Mouse (Mus musculus) neutrophil, adult 5-6 weeks (primary cell): ENCODE measurements around the gene Sh3rf3. TPM values are rescaled to one million over a fixed set of nuclear protein-coding genes. Genes with fewer than 3 reads are reported as not detected.

ENCODE experiments used
- ATAC-seq: fragments of 151-379, 151-347 bp; 2 replicates; pipeline ENCODE4 v1.8.0; 2017; ENCODE audit warnings: mild to moderate bottlenecking, moderate TSS enrichment; ENCODE audit not compliant: insufficient number of reproducible peaks, poor library complexity, low FRiP score, severe bottlenecking; ENCODE audit errors: extremely low read depth
- total RNA-seq: library from RNA; stranded (forward); fragments of 200-1000 nt; gene quantifications from 2 replicates; pipeline ENCODE4 v1.2.3, GENCODE M21; 2017

Gene Sh3rf3
- total RNA-seq, 1 experiment from 2014 or later = not detected

- ATAC-seq = no peak
Measured at GRCm38 (mm10) chr10:59117555-59117954, 304.4 kb downstream of the Sh3rf3 start.

GRCm38 (mm10) chr10:59119001-59119400 is 305.8 kb downstream of the Sh3rf3 start:
- no peak for ATAC-seq

GRCm38 (mm10) chr10:59119811-59120210 is 306.7 kb downstream of the Sh3rf3 start:
- no peak for ATAC-seq

GRCm38 (mm10) chr10:59125497-59125896 is 312.3 kb downstream of the Sh3rf3 start:
- ATAC-seq = no peak

GRCm38 (mm10) chr10:59127637-59128036 is 314.5 kb downstream of the Sh3rf3 start:
- no peak for ATAC-seq

- ATAC-seq = no peak
Measured at GRCm38 (mm10) chr10:59131926-59132628, 318.9 kb downstream of the Sh3rf3 start.

- no peak for ATAC-seq
Measured at GRCm38 (mm10) chr10:59133478-59134009, 320.4 kb downstream of the Sh3rf3 start.

- ATAC-seq = no peak
Measured at GRCm38 (mm10) chr10:59149956-59150383, 336.8 kb downstream of the Sh3rf3 start.

GRCm38 (mm10) chr10:59150938-59151657 is 337.9 kb downstream of the Sh3rf3 start:
- no peak for ATAC-seq

GRCm38 (mm10) chr10:59152544-59153081 is 339.5 kb downstream of the Sh3rf3 start:
- ATAC-seq = no peak

- no peak for ATAC-seq
Measured at GRCm38 (mm10) chr10:59158627-59159026, 345.5 kb downstream of the Sh3rf3 start.

GRCm38 (mm10) chr10:59162185-59162897 is 349.2 kb downstream of the Sh3rf3 start:
- ATAC-seq = no peak

GRCm38 (mm10) chr10:59166104-59166944 is 353.2 kb downstream of the Sh3rf3 start:
- no peak for ATAC-seq

- ATAC-seq = no peak
Measured at GRCm38 (mm10) chr10:59171042-59171441, 357.9 kb downstream of the Sh3rf3 start.

GRCm38 (mm10) chr10:59172539-59172938 is 359.4 kb downstream of the Sh3rf3 start:
- ATAC-seq = no peak

- ATAC-seq = no peak
Measured at GRCm38 (mm10) chr10:59179620-59180019, 366.5 kb downstream of the Sh3rf3 start.

- ATAC-seq = no peak
Measured at GRCm38 (mm10) chr10:59182306-59182705, 369.1 kb downstream of the Sh3rf3 start.
